Mouse (Mus musculus): ENCODE results near the gene Bsx.

- no peak for TF ChIP-seq CTCF (IDR thresholded peaks at IDR 0.05; ENCODE audit: low read depth, low read length)
- TF ChIP-seq POLR2A (IDR thresholded peaks at IDR 0.05; ENCODE audit: borderline replicate concordance, low read depth, low read length), result no peak
These were observed 3.9 kb downstream of the Bsx start for GRCm38 (mm10) chr9:40877881-40878235.
